Mouse (Mus musculus): Measurements from ENCODE around the gene Ly6g6c. TPM values are rescaled to one million over a fixed set of nuclear protein-coding genes. Genes with fewer than 3 reads are reported as not detected.
A peak's percentile ranks its signal among the peaks of the same experiment; 100 is the strongest.

Ly6g6c gene
- polyA plus RNA-seq, 1 experiment from 2014 or later = 0.44 TPM

DNA sequence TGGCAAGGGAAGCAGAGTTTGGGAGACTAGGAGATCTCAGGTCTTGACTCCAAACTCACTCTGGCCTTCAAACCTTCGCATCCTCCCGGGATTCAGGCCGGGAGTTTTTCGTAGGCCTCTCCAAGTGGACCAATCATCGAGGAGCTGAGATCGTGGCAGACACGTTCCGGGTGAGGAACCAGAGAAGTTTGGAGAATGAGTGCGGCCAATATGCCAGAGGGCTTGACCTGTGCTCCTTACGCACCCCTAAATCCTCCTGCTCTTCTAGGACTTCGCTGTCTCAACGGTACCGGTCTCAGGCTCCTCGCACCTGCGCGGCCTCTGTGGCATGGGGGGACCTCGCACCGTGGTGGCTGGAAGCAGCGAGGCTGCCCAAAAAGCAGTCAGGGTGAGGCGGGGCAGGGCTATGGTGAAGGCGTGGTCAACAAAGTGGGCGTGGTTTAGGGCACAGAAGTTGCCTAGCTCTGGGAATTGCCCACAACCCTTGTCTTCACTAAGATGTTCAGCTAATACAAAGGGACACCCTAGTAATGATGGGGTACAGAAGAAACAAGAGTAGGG lies 4.4 kb upstream of the Ly6g6c start:
- Histone ChIP-seq H3K9me3 (replicated peaks) (no peaks in the 10 kb centered on the region), H3K4me3 (no peak overlapping the region), H3K4me1 (peaks cover 74% of the 10 kb centered on the region), H3K9ac (no peak overlapping the region), H3K4me2 (no peak overlapping the region), H3K27ac (no peak overlapping the region), H3K36me3 (peaks cover 40% of the 10 kb centered on the region), H3K27me3 (replicated peaks) (peaks cover 41% of the 10 kb centered on the region)
- WGBS (ENCODE audit: insufficient replicate concordance) = 62% methylated on average over 22 of the region's 22 CpGs
- no peak for ATAC-seq

DNA sequence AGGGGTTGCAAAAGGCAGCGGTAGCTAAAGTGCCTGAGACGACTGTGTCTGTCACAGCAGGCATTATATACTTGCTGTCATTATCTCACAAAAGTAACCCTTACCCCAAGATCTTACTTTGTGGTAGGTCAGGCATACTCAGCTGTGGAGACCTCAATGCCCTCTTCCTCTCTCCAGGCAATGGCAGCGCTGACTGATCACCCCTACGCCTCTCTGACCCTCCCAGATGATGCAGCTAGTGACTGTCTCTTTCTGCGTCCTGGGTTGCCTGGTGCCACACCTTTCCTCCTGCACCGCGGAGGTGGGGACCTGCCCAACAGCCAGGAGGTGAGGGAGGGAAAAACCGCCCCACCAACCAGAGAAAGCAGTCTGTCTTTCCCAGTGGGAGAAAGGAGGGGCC lies 3.9 kb upstream of the Ly6g6c start:
- 73% methylated on average over 8 of the region's 8 CpGs for WGBS (ENCODE audit: insufficient replicate concordance)
- Histone ChIP-seq H3K36me3 (peaks cover 35% of the 10 kb centered on the region), H3K9me3 (replicated peaks) (no peaks in the 10 kb centered on the region), H3K9ac (no peak overlapping the region), H3K4me1 (peaks cover 74% of the 10 kb centered on the region), H3K27me3 (replicated peaks) (peaks cover 46% of the 10 kb centered on the region), H3K4me3 (no peak overlapping the region), H3K27ac (no peak overlapping the region), H3K4me2 (no peak overlapping the region)
- no peak for ATAC-seq

DNA sequence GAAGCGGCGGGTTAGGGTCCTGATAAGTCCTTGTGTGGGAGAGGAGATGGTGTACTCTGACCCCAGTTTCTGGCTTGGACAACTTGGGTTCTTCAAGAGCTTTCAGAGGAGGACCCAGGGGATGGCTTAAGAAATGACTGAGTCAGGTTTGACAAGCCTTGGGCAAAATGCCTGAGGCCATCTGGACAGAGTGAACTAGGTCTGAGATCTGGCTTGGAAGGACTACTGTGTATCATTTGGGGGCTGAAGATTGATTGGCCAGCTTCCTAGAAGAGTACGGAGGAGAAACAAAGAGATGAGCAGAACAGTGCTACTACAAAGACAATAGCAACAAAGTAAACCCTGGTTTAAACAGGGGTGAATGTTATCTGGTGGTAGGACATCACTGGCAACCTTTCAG lies 1.7 kb upstream of the Ly6g6c start:
- no peak for ATAC-seq
- no peak overlapping the region for H3K9ac ChIP-seq
- WGBS (ENCODE audit: insufficient replicate concordance) = 82% methylated on average over 3 of the region's 3 CpGs
- no peak overlapping the region for H3K4me2 ChIP-seq
- no peak overlapping the region for H3K27ac ChIP-seq
- no peak overlapping the region for H3K4me3 ChIP-seq
- peaks cover 14% of the 10 kb centered on the region for H3K36me3 ChIP-seq
- H3K4me1 ChIP-seq = peaks cover 61% of the 10 kb centered on the region
- H3K27me3 ChIP-seq (replicated peaks) = peaks cover 67% of the 10 kb centered on the region
- no peaks in the 10 kb centered on the region for H3K9me3 ChIP-seq (replicated peaks)

DNA sequence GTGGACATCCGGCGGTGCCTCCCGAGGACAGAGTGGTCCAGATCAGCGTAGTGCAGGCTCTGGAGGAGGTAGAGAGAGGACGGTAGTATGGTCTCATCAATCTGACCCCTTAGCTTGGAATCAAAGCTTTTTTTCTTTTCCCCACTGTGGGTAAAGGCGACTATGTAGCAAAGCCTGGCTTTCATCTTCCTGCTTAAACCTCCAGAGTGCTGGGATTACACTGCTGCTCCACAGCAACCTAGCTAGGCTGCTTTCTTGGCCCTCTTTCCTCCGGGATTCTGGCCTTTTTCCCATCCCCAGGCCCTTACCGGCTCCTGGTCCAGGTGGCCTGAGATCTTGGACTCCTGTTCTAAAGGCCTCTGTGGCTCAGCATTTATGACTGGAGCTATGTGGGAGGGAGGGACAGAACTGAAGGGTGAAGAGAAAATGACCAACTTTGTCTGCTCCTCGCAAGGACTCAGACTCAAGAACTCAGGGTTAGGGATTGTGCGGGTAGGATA lies 760 bp upstream of the Ly6g6c start:
- Histone ChIP-seq H3K4me2 (peak overlapping the region; percentile 76), H3K36me3 (peaks cover 12% of the 10 kb centered on the region; the same call in 1 of the 2 replicates), H3K27me3 (replicated peaks) (peaks cover 77% of the 10 kb centered on the region), H3K27ac (no peak overlapping the region), H3K4me3 (peak overlapping the region; percentile 50), H3K4me1 (peaks cover 52% of the 10 kb centered on the region), H3K9ac (no peak overlapping the region), H3K9me3 (replicated peaks) (no peaks in the 10 kb centered on the region)
- 19% methylated on average over 10 of the region's 10 CpGs for WGBS (ENCODE audit: insufficient replicate concordance)
- no peak for ATAC-seq

DNA sequence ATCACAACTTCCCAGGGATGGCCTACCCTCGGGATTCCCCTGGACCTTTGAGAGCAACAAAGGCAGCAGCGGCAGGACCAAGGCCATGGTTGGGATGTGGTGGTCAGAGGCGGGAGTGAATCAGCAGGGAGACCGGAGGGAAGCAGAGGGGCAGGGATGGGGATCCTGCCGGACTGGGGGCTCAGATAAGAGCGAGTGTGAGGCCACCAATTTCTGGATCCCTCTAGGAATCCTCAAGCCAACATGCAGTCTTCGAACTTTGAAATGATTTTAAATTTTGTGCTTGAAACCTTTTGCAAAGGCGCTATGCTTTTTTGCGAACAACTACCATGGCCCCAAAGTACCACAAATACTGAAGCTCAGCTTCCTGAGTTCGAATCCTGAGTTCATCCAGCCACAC lies 896 bp downstream of the Ly6g6c start, which contains the start of gene Mpig6b:
Gene Mpig6b (minus strand): TSS at position 101 of the 400 bp plus-strand sequence.
- WGBS (ENCODE audit: insufficient replicate concordance) = 34% methylated on average over 10 of the region's 10 CpGs
- no peak within 1 kb of the TSS; the same call in 1 of the 2 replicates for H3K27ac ChIP-seq
- peaks cover 7% of the 10 kb centered on the region; the same call in 1 of the 2 replicates for H3K36me3 ChIP-seq
- H3K27me3 ChIP-seq (replicated peaks) = peaks cover 77% of the 10 kb centered on the region
- H3K4me2 ChIP-seq = peak within 1 kb of the TSS; percentile 76
- H3K9me3 ChIP-seq (replicated peaks) = no peaks in the 10 kb centered on the region
- no peak for ATAC-seq
- peaks cover 35% of the 10 kb centered on the region for H3K4me1 ChIP-seq
- peak within 1 kb of the TSS; percentile 44 for H3K9ac ChIP-seq
- peak within 1 kb of the TSS; percentile 50 for H3K4me3 ChIP-seq

DNA sequence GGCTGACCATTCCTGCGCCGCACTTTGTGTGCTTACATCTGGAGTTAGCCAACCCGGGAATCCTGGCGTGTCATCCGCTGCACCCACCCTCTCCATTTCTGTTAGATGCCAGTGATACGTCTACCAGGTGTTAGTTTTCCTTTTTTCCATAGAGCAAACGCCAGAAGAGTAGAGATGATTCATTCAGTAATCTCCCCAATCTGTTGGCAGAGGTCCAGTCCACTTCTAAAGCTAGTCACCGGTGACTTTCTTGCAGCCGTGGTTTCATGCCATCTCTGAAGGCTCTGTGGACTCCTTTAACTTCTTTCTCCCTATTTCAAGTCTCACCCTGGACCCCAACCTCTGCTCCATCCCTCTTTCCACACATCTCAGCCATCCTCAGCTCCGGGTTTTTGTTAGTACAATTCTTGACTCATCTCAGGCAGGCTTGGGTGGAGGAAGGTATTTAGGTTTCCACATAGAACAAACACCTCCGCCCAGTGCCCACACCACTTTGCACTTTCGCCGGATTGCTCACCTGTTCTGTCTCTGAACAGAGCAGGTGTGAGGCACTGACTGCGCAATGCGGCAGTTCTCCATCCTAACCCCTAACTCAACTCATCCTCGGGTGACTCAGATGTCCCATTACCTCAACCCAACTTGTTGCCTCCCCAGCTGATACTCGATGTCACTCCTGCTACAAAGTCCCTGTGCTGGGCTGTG lies 3.2 kb downstream of the Ly6g6c start:
- Histone ChIP-seq H3K4me1 (peaks cover 28% of the 10 kb centered on the region), H3K9ac (no peak overlapping the region), H3K36me3 (no peaks in the 10 kb centered on the region), H3K27ac (no peak overlapping the region), H3K9me3 (replicated peaks) (no peaks in the 10 kb centered on the region), H3K4me3 (no peak overlapping the region), H3K4me2 (no peak overlapping the region), H3K27me3 (replicated peaks) (peaks cover 67% of the 10 kb centered on the region)
- 67% methylated on average over 17 of the region's 17 CpGs for WGBS (ENCODE audit: insufficient replicate concordance)
- no peak for ATAC-seq

DNA sequence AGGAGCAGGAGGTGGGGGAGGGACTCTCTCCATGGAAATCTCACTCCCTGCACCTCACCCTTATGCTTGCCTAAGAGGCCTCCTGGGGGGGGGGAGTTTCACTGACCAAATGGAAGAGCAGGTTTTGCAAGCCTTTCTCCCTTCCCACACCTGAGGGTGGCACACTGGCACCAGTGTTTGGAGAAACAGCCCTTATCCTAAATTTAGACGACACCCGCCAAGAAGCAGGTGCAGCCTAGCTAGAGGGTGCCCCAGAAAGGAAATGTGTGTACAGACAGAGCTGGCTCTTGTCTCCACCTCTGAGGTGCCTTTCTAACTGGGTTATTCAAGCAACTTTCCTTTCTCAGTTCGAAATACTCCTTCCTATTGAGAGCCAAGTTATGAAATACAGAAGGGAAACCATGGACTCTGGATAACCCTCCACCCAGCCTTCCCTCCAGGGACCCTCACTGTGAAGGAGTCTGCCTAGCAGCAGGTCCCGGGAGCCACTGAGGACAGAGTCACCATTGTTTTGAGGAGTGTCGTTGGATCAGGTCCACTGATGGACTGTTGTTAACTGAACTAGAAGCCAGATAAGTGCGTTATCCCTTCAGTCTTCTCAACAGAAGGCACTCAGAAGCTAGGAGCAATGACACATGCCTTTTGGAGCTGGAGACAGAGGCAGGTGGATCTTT lies 5.5 kb downstream of the Ly6g6c start:
- Histone ChIP-seq H3K4me3 (no peak overlapping the region), H3K9me3 (replicated peaks) (no peaks in the 10 kb centered on the region), H3K4me1 (peaks cover 14% of the 10 kb centered on the region), H3K27ac (no peak overlapping the region), H3K27me3 (replicated peaks) (peaks cover 58% of the 10 kb centered on the region), H3K36me3 (no peaks in the 10 kb centered on the region), H3K9ac (no peak overlapping the region; the same call in 1 of the 2 replicates), H3K4me2 (no peak overlapping the region)
- WGBS (ENCODE audit: insufficient replicate concordance) = 45% methylated on average over 6 of the region's 6 CpGs
- ATAC-seq = no peak

DNA sequence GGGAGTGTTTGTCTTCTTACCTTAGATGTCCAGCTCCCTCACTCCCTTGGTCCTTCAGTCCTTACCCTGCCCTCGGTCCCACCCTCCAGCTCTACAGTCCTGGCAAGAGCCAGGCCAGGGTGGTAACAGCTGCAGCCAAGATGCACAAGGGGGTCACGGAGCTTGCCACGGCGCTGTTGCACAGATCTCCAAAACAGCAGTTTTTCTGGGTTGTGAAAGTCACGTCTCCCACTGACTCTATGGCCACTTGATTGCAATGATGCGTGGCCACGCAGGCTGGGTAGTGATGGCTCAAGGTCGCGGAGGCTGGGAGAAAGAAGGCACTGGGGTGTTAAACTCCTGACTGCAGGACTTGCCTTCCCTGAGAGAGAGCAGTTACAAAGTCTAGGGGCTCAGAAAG lies 6.3 kb downstream of the Ly6g6c start:
- Histone ChIP-seq H3K4me2 (no peak overlapping the region), H3K9ac (no peak overlapping the region), H3K9me3 (replicated peaks) (no peaks in the 10 kb centered on the region), H3K27ac (no peak overlapping the region), H3K36me3 (no peaks in the 10 kb centered on the region), H3K4me1 (peaks cover 13% of the 10 kb centered on the region), H3K4me3 (no peak overlapping the region), H3K27me3 (replicated peaks) (peaks cover 54% of the 10 kb centered on the region)
- WGBS (ENCODE audit: insufficient replicate concordance) = 73% methylated on average over 9 of the region's 9 CpGs
- ATAC-seq = no peak

DNA sequence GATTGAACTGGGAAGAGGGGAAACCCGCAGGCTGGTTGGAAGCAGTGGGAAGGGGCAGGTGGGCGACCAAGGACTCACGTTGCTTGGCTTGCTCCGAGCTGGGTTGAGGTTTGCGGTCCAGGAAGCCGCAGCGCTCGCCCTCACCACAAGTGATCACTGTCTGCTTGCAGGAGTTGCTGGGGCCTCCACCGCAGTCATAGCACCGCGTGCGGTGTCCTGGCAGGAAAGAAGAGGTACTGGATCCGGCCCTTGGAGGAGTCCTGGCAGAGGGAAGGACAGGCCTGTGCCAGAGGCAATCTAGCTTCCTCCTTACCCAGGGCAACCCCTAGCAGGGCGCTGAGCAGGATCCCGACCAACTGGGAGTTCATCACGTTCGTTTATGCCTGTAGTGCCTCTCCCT lies 8.9 kb downstream of the Ly6g6c start:
- no peak overlapping the region for H3K4me2 ChIP-seq
- no peak for ATAC-seq
- H3K9ac ChIP-seq = no peak overlapping the region
- no peaks in the 10 kb centered on the region for H3K9me3 ChIP-seq (replicated peaks)
- no peak overlapping the region for H3K4me3 ChIP-seq
- H3K4me1 ChIP-seq = peaks cover 36% of the 10 kb centered on the region
- H3K27me3 ChIP-seq (replicated peaks) = peaks cover 46% of the 10 kb centered on the region
- no peak overlapping the region for H3K27ac ChIP-seq
- WGBS (ENCODE audit: insufficient replicate concordance) = 24% methylated on average over 17 of the region's 17 CpGs
- H3K36me3 ChIP-seq = no peaks in the 10 kb centered on the region

DNA sequence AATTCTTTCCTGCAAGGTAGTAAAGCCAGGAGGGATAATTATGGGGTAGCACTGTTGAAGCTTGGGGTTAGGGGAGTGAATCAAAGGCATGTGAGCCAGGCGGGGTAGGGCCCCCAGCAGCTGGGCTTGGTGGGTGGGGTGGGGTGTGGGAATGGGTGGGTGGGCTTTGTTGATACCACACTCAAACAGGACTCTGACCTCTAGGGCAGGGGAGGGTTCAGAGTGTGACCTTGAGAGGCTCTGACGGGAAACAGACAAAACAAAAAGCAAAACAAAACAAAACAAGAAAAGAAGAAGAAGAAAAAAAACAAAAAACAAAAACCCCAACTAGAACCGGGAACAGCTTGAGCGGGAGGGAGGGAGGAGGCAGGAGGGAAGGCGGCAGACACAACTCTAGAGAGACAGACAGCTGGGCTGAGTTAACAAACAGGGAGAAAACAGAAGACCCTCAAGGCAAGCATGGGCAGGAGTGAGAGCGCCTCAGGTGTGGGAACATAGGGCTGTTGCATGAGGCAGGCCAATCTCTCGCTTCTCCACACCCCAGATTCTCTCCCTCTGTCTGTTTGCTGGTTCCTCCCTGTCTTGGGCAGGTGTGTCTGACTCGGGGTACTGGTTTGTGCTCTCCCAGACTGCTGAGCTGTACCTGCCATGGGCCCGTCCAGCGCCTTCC lies 11.5 kb downstream of the Ly6g6c start, which contains the start of gene Ly6g6e:
Gene Ly6g6e (plus strand): TSS at position 396 of the 670 bp plus-strand sequence.
- peak within 1 kb of the TSS; percentile 30 for H3K4me2 ChIP-seq
- H3K27me3 ChIP-seq (replicated peaks) = peaks cover 40% of the 10 kb centered on the region
- no peak for ATAC-seq
- H3K27ac ChIP-seq = 0 out of 2 replicates have a peak within 1 kb of the TSS, but pooled peaks have one; percentile 2
- no peak within 1 kb of the TSS for H3K4me3 ChIP-seq
- no peaks in the 10 kb centered on the region for H3K36me3 ChIP-seq
- no peak within 1 kb of the TSS for H3K9ac ChIP-seq
- no peaks in the 10 kb centered on the region for H3K9me3 ChIP-seq (replicated peaks)
- 38% methylated on average over 10 of the region's 10 CpGs for WGBS (ENCODE audit: insufficient replicate concordance)
- H3K4me1 ChIP-seq = peaks cover 57% of the 10 kb centered on the region

DNA sequence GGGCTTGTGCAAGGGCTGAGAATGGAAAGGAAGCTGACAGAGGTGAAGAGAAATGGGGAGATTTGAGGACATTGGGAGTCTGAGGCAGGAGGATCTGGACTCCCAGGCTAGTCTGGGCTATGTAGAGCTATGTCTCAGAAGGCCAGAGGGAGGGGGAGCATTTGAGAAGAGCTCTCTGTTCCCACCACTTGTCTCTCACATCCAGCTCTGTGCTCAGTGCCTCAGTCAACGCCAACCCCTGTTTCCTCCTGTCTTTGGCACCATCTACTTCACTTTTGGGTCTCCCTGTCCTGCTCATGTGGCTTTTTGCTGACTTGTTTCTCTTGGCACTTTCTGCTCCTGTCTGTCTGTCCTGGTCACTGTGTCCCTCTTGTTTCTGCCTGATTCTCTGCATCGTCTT lies 12.1 kb downstream of the Ly6g6c start:
- Histone ChIP-seq H3K36me3 (no peaks in the 10 kb centered on the region), H3K9ac (no peak overlapping the region), H3K4me2 (peak overlapping the region; percentile 30; the same call in 1 of the 2 replicates), H3K9me3 (replicated peaks) (no peaks in the 10 kb centered on the region), H3K4me1 (peaks cover 60% of the 10 kb centered on the region), H3K27me3 (replicated peaks) (peaks cover 40% of the 10 kb centered on the region), H3K4me3 (no peak overlapping the region), H3K27ac (0 out of 2 replicates have a peak overlapping the region, but pooled peaks have one; percentile 2)
- ATAC-seq = no peak
- WGBS (ENCODE audit: insufficient replicate concordance) = 38% methylated on average over 2 of the region's 2 CpGs
